Mouse (Mus musculus) lung, postnatal 36 days (tissue): ENCODE data around the gene Dmpk.

Source experiments
- DNase-seq: peaks from one replicate; pipeline ENCODE4 v3.0.0; 2022; ENCODE audit warnings: mixed read lengths

Dmpk gene

DNA sequence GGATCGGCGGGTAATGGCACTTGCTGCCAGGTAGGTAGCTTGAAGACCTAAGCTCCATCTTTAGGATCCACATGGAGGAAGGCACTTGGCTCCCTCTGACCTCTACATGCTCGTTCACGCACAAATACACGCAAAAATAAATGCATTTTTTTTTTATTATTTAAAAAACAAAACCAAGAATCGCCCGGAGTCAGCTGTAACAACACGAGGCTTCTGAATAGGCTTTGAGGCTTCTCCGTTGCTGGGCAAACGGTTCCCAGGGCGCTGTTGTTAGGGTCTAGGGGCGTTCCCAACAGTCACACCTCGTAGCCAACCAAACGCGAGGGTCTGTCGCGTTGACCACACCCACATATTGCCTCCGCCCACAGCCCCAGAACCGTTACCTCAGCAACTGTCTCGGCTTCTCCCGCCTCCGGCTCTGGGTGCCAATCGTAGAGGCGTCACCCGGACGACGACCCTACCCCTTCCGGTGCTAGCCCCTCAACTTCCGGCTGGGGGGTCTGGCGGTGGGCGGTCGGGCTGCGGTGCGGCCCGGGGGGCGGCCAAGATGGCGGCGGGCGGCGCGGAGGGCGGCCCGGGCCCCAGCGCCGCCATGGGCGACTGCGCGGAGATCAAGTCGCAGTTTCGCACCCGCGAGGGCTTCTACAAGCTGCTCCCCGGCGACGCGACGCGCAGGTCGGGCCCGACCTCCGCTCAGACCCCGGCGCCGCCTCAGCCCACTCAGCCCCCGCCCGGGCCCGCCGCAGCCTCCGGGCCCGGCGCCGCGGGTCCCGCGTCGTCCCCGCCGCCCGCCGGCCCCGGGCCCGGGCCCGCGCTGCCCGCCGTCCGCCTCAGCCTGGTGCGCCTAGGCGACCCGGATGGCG is 7.7 kb upstream of the Dmpk start, which contains the start of gene Dmwd:
Gene Dmwd (plus strand): TSS at position 505 of the 863 bp plus-strand sequence.
- DNase-seq: peak; percentile 96

DNA sequence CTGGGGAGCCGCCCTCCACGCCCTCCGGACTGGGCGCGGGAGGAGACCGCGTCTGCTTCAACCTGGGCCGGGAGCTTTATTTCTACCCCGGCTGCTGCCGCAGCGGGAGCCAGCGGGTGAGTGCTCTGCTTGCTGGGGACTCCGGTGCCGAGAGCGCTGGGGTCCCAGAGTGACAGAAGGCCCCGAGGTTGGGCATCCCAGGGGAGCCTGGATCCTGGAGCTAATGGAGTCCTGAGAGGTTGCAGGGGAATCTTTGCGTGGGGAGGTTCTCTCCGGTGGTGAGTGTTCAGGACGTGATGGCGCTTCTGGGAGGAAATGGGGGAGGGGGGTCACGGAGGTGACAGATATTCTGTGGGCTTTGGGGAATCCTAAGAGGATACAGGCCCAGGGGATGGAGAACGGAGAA is 7.1 kb upstream of the Dmpk start:
- no peak for DNase-seq

DNA sequence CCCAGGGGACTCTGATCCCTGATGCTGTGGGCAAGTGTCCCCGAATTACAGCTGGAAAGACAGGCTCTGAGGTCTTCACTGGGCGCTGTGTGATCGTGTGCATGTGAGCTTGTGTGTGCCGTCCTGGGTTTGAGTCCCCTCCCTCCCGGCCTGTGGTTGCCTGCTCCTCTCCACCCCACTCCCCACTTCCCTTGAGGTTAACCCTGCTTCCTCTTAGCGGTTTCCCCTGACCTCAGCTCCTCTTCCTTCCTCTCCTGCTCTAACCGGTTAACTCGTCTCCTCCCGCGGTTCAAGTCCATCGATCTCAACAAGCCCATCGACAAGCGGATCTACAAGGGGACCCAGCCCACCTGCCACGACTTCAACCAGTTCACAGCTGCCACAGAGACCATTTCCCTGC is 5.9 kb upstream of the Dmpk start:
- DNase-seq: peak; percentile 67

DNA sequence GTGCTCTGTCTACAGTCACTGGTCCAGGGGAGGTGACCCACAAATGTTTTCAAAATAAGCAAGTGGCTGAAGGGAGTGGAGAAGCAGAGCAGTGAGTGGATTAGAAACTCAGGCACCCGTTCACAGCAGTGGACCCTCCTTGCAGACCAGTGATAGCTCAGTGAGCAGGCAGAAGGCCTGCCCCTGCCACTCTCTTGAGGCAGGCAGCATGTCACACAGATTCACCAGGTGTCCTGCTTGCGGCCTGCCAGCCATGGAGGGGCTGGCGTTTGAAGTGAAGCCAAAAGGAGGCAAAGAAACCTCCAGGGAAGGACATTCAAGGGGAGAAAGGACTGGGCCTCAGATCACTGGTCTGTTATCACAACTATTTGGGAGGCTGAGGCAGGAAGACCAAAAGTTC is 4.9 kb upstream of the Dmpk start:
- no peak for DNase-seq

DNA sequence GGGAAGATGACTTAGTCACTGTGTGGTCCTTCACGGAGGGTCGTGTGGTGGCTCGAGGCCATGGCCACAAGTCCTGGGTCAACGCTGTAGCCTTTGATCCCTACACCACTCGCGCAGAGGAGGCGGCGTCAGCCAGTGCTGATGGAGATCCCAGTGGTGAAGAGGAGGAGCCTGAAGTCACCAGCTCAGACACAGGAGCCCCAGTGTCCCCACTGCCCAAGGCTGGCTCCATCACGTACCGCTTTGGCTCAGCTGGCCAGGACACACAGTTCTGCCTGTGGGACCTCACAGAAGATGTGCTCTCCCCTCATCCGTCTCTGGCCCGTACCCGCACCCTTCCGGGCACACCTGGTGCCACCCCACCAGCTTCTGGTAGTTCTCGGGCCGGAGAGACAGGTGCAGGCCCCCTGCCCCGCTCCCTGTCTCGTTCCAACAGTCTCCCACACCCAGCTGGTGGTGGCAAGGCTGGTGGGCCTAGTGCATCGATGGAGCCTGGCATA is 3.1 kb upstream of the Dmpk start:
- no peak for DNase-seq

DNA sequence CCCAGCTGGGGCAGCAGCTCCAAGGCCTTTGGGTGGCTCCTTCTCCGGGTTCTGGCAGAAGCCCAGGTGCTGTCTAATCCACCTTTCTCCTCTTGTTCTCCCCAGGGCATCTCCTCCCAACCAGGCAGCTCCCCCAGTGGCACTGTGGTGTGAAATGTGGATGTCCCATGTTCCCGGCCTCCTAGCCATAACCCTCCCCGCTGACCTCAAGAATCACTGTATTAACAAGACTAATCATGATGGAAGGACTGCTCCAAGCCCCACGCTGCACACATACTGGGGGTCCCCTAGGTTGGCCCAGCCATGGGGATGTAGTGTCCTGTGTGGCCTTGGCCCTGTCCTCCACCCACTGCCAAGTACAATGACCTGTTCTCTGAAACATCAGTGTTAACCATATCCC is 1.5 kb upstream of the Dmpk start:
- no peak for DNase-seq

DNA sequence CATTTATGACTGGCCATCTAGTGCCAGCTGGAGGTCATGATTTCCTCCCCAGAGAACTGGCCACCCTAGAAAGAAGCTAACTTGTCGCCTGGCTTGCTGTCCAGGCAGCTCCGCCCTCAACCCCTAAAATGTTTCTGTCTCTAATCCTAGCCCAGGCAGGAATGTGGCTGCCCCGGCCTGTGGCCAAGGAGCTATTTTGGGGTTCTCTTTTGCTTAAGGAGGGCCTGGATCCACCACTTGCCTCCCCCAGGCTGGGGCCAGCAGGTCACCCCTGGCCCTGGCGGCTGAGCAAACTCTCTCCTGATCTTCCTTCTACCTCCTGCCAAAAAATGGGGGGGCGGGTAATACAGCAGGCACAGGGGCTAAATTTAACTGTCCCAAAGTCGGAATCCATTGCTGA is 553 bp upstream of the Dmpk start:
- DNase-seq: peak; percentile 56

DNA sequence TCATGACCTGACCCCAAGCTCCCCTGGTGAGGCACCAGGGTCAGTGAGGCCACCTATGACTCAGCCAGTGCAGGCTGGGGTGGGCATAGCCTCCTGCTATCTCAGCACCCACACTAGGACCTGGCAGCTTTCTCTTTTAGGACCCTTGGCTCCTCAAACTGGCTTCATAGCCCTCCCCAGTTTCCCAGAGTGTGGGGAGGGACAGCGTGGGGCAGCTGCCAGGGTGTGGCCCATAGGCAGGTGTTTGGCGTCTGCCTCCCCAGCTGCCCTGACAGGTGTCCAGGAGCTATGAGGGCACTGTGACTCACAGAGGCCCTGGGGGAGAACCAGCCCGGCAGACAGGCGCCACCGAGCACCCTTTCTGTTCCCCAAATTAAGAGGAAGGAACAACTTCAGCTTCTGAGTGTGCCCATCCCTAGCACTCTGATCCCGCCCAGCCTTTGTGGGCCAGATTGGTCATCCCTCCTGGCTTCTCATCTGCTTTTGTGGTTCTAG is 675 bp downstream of the Dmpk start:
- DNase-seq: peak; percentile 47

DNA sequence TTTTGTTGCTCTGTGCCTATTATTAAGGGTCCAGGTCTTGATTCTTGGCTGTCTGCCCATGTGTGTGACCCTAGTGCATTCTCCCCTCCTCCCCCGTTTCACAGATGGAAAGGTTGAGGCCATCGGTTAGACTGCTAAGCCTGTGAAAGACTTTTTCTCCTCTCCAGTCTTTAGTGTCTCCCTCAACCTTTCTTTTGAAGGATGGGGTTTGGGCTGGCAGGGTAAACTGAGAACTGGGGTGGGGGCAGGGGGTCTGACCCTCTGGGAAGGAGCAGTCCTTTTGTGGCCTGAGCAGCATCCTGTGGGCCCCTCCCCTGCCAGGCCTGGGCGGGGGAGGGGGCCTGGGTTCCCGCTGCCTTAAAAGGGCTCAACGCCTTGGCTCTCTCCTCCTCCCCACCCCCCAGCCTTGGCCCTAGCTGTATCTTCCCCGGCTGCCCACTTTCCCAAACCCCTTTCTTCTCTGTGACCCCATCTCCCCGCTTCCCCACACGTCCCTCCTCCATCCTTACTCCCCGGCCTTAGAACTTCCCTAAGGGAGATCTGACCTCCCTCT is 1.3 kb downstream of the Dmpk start:
- no peak for DNase-seq

DNA sequence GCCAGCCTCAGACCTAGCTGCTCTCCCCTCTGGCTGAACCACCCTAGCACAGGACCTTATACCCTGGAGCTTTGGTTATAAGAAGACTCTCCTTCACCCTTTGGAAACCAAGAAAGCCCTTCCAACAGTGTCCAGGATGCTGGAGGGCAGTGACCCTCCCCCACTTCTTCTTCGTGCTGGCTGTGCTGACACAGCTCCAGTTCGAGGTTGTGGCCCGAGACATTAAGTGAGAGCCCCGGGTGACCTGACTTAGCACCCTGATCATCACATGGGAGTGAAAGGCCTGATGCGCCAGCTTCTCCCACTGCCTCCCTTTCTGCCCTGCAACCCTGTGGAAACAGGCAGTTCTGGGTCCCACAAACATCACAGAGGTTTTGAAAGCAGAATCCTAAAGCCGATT is 1.8 kb downstream of the Dmpk start:
- no peak for DNase-seq

DNA sequence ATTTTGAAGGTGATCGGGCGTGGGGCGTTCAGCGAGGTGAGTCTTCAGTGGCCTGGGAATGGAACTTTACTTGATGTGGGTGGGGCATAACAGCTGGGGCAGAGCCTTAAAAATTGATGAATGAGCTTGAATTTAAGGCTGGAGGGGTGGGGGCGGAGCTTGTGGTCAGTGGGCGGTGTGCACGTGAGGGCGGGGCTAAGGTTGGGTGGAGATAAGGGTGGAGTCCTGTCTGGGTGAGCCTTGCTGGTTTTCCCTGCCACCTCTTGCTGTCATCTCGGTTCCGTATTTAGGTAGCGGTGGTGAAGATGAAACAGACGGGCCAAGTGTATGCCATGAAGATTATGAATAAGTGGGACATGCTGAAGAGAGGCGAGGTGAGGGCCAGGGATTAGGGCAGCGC is 2.4 kb downstream of the Dmpk start:
- peak; percentile 64 for DNase-seq

DNA sequence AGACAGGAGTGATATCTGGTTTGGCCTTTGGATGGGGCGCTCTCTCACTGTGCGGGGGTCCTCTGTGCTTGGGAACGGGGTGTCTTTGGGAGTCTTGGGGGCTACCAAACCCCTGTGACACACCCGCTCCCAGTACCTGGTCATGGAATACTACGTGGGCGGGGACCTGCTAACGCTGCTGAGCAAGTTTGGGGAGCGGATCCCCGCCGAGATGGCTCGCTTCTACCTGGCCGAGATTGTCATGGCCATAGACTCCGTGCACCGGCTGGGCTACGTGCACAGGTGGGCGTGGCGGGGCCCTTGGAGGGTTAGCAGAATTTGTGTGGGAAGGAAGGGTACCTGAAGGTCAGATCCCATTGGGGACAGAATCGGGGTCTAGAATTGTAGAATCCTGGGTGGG is 3.1 kb downstream of the Dmpk start:
- DNase-seq: no peak

DNA sequence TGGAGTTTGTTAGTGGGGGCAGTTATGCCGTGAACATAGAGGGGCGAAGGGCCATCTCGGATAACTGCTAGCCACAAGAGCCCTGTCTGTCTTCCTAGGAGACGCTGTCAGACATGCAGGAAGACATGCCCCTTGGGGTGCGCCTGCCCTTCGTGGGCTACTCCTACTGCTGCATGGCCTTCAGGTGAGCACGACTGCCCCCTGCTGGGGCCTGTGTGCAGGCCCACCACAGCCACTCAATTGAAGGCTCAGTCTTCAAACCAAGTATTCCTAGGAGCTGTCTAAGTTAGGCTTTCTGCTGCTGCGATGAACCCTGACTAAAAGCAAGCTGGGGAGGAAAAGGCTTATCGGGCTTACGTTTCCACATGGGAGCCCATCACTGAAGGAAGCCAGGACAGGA is 5.2 kb downstream of the Dmpk start:
- peak; percentile 80 for DNase-seq

DNA sequence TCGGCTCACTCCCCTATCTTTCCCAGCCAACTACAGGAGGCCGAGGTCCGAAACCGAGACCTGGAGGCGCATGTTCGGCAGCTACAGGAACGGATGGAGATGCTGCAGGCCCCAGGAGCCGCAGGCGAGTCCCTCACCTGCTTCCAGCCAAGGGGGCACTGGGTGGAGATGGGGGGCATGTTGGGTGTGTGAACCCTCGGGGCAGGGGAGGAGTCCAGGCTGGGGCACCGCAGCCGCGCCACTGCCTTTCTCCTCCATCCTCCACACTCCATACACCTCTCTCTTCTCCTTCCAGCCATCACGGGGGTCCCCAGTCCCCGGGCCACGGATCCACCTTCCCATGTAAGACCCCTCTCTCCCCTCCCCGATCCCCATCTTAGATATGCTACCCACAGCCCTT is 8.3 kb downstream of the Dmpk start:
- DNase-seq: no peak

DNA sequence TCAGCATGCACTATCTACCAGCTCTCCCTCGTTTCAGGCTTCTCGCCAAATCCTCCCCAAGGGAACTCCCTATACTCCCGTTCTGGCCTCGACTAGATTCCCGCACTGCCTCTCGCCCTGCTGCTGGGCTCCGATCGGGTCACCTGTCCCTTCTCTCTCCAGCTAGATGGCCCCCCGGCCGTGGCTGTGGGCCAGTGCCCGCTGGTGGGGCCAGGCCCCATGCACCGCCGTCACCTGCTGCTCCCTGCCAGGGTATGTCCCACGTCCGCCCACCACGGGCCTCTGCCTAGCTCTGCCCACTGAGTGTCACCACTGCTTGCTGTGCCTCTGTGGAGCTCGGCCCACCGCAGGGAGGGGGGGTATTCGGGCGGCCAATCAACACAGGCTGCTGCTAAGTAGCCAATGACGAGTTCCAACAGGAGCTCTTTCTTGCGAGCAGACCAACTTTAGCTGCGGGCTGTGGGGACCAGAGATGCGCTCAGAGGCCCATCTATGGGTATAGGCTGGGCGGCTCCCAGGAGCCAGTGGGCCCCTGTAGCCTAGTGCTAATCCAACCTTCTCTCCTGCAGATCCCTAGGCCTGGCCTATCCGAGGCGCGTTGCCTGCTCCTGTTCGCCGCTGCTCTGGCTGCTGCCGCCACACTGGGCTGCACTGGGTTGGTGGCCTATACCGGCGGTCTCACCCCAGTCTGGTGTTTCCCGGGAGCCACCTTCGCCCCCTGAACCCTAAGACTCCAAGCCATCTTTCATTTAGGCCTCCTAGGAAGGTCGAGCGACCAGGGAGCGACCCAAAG is 8.9 kb downstream of the Dmpk start:
- DNase-seq: peak; percentile 56

DNA sequence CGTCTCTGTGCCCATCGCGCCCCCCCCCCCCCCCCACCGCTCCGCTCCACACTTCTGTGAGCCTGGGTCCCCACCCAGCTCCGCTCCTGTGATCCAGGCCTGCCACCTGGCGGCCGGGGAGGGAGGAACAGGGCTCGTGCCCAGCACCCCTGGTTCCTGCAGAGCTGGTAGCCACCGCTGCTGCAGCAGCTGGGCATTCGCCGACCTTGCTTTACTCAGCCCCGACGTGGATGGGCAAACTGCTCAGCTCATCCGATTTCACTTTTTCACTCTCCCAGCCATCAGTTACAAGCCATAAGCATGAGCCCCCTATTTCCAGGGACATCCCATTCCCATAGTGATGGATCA is 9.5 kb downstream of the Dmpk start:
- peak; percentile 92 for DNase-seq

DNA sequence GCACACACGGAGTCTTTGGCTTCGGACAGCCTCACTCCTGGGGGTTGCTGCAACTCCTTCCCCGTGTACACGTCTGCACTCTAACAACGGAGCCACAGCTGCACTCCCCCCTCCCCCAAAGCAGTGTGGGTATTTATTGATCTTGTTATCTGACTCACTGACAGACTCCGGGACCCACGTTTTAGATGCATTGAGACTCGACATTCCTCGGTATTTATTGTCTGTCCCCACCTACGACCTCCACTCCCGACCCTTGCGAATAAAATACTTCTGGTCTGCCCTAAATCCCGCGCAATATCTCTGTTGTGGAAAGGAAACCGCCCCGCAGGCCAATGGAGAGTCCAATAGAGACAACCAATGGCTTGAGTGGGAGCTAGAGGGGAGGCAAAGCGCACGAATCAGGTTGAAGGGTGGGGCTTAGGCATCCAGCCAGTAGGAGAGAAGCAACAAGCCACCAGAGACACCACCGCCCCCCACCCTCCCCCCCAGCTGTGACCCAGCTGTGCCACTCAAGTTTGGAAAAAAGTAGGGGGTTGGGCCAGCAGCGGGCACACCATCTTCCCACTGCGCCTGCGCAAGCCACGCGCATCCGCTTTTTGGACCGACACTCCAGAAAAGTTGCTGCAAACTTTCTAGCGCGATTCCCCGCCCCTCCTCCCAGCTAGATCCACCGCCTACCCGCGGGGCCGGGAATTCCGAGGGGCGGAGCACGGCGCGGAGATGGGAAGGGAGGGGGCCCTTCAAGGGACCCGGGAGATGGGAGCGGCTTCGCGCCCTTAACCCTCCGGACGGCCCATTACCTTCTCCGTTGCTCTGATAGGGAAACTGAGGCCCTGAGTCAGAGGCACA is 10.1 kb downstream of the Dmpk start:
- peak; percentile 98 for DNase-seq

DNA sequence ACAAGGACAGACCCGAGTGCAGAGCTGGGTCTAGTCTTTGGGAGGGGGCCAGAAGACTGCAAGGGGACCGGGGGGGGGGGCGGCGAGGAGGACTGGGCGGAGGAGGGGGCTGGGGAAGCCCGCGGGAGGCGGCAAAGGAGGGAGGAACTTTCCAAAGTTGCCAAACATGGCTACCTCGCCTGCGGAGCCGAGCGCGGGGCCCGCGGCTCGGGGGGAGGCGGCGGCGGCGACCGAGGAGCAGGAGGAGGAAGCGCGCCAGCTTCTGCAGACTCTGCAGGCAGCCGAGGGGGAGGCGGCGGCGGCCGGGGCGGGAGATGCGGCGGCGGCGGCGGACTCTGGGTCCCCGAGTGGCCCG is 10.8 kb downstream of the Dmpk start, which contains the start of gene Six5:
Gene Six5 (plus strand): TSS at position 124 of the 355 bp plus-strand sequence.
- DNase-seq: peak; percentile 43

DNA sequence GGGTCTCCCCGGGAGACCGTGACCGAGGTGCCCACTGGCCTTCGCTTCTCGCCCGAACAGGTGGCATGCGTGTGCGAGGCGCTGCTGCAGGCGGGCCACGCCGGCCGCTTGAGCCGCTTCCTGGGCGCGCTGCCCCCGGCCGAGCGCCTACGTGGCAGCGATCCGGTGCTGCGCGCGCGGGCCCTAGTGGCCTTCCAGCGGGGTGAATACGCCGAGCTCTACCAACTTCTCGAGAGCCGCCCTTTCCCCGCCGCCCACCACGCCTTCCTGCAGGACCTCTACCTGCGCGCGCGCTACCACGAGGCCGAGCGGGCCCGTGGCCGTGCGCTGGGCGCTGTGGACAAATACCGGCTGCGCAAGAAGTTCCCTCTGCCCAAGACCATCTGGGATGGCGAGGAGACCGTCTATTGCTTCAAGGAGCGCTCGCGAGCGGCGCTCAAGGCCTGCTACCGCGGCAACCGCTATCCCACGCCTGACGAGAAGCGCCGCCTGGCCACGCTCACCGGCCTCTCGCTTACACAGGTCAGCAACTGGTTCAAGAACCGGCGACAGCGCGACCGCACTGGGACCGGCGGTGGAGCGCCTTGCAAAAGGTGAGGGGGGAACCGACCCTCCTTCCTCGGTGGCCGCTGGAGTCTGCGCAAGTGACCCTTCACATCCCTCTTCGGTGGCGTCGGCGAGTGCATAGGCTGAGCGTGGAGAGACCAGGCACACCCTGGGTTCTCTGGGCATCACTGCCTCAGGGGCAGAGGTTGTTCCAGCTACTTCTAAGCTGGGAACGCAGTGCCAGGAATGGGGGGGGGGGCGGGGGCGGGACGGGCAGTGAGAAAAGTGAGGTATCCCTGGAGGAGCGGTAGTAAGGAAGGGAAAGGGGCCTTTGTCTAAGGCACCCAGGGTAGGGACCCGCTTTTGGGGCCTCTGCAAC is 11.4 kb downstream of the Dmpk start:
- peak; percentile 51 for DNase-seq

DNA sequence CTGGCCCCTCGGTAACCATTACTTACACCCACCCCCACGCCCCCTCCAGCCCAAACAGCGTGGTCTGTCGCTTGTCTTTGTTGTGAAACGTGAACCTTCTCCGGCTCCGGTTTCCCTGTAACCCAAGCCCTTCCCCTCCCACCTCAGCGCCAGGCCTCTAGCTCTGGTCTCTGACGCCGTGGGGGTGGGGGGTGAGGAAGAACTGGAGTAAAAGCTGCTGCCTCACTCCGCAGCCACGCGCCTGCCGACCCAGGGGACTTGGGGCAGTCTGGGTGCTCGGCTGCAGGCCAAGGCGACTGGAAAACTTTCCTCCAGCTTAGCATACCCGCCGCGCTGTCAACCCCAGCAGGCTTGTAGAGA is 12.1 kb downstream of the Dmpk start:
- DNase-seq: peak; percentile 65

DNA sequence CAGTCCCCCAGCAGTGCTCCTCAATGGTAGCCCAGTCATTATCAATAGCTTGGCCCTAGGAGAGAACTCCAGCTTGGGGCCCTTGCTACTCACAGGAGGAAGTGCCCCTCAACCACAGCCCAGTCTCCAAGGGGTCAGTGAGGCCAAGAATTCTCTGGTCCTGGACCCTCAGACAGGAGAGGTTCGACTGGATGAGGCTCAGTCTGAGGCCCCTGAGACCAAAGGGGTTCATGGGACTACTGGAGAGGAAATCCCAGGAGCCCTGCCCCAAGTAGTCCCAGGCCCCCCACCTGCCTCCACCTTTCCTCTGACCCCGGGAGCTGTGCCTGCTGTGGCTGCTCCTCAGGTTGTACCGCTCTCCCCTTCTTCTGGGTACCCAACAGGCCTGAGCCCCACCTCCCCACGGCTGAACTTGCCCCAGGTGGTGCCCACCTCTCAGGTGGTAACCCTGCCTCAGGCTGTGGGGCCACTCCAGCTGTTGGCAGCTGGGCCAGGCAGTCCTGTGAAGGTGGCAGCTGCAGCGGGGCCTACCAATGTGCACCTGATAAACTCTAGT is 12.8 kb downstream of the Dmpk start:
- DNase-seq: no peak
